In the genomic region with DNA sequence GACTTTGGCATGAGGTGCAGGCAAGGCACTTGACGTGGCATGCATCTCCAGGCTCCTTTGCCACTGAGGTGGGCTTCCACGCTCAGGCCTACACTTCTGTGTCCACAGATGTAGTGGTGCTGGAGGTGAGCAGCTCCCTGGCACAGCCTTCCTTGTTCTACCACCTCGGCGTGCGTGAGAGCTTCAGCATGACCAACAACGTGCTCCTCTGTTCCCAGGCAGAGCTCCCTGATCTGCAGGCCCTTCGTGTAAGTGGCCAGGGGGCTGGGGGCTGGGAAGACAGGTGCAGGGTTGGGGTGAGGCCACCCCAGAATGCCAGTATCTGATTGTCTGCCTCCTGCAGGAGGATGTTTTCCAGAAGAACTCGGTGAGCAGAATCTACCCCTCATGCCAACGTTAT, we compare ENCODE assay signal across 23 mouse cellular contexts. TPM values are rescaled to one million over a fixed set of nuclear protein-coding genes. Genes with fewer than 3 reads are reported as not detected.
DNase-seq lines count a peak whose midpoint lies in the region; ATAC-seq and TF ChIP-seq lines count a peak whose summit lies in the region.
"Had no signal": no experiment of that assay in that cellular context is flagged by ENCODE, and none has a peak within 500 bp of the region (broad histone marks: within the 10 kb centered on the region; RNA-seq: fewer than 3 reads in every experiment).

No protein-coding gene starts in this region.

- H3K9me3 ChIP-seq in heart, postnatal 0 days (replicated peaks; ENCODE audit: control insufficient read depth, low read length): no peaks in the 10 kb centered on the region
- no peaks in the 10 kb centered on the region for H3K9me3 ChIP-seq in lung, postnatal 0 days (ENCODE audit: low read length)
- H3K9me3 ChIP-seq in embryonic facial prominence, embryonic 10.5 days: no peaks in the 10 kb centered on the region
- H3K9me3 ChIP-seq: forebrain, embryonic 13.5 days; heart, embryonic 13.5 days; hindbrain, embryonic 10.5 days; intestine, embryonic 15.5 days had no signal

- intact Hi-C loops in heart, postnatal 36 days (cut with DNase I): no loop called here

- no peak for TF ChIP-seq CTCF in heart, postnatal 0 days (IDR thresholded peaks at IDR 0.05; ENCODE audit: low read depth)
- TF ChIP-seq CTCF in lung, postnatal 0 days (IDR thresholded peaks at IDR 0.05): no peak

- H3K4me2 ChIP-seq in heart, postnatal 0 days (ENCODE audit: low read depth, low read length): no peak overlapping the region
- peak overlapping the region; percentile 96; the same call in 1 of the 2 replicates for H3K4me2 ChIP-seq in lung, postnatal 0 days (replicated peaks; ENCODE audit: low read depth, low read length)
- H3K4me2 ChIP-seq: hindbrain, embryonic 14.5 days had no signal

- TF ChIP-seq EP300 in heart, postnatal 0 days (IDR thresholded peaks at IDR 0.05; ENCODE audit: low read depth): no peak
- TF ChIP-seq EP300 in lung, postnatal 0 days (IDR thresholded peaks at IDR 0.05): no peak

- 67% methylated on average over 9 of the region's 9 CpGs for WGBS in heart, postnatal 0 days
- 59% methylated on average over 9 of the region's 9 CpGs for WGBS in lung, postnatal 0 days
- 56% methylated on average over 9 of the region's 9 CpGs for WGBS in embryonic facial prominence, embryonic 10.5 days

- H3K27ac ChIP-seq in heart, postnatal 0 days (ENCODE audit: low read depth): peak overlapping the region; percentile 44; the same call in 1 of the 2 replicates
- peak overlapping the region; percentile 99; the same call in 1 of the 2 replicates for H3K27ac ChIP-seq in lung, postnatal 0 days (ENCODE audit: low read length)
- H3K27ac ChIP-seq in embryonic facial prominence, embryonic 10.5 days (replicated peaks): no peak overlapping the region
- H3K27ac ChIP-seq: forebrain, embryonic 13.5 days; hindbrain, embryonic 14.5 days; intestine, embryonic 15.5 days had no signal

- H3K4me1 ChIP-seq in heart, postnatal 0 days (ENCODE audit: control insufficient read depth, insufficient read depth): no peaks in the 10 kb centered on the region
- H3K4me1 ChIP-seq in lung, postnatal 0 days (ENCODE audit: insufficient read depth, low read depth, low read length): peaks cover 5% of the 10 kb centered on the region; the same call in 1 of the 2 replicates
- H3K4me1 ChIP-seq in embryonic facial prominence, embryonic 10.5 days: peaks cover 43% of the 10 kb centered on the region

- no peaks in the 10 kb centered on the region for H3K36me3 ChIP-seq in heart, postnatal 0 days (replicated peaks; ENCODE audit: control insufficient read depth, insufficient read depth, low read length)
- no peaks in the 10 kb centered on the region for H3K36me3 ChIP-seq in lung, postnatal 0 days (ENCODE audit: insufficient read depth, low read length)
- H3K36me3 ChIP-seq in embryonic facial prominence, embryonic 10.5 days (replicated peaks): no peaks in the 10 kb centered on the region
- H3K36me3 ChIP-seq: heart, embryonic 13.5 days; hindbrain, embryonic 10.5 days; intestine, embryonic 15.5 days had no signal

- ATAC-seq in heart, postnatal 0 days (ENCODE audit: insufficient read depth, low read depth): no peak
- no peak for ATAC-seq in lung, postnatal 0 days
- no peak for ATAC-seq in CD4-positive, CD25-positive, alpha-beta regulatory T cell, adult 4 months
- ATAC-seq: activated CD4-positive, CD25-positive, alpha-beta regulatory T cell, adult 4 months; forebrain, embryonic 13.5 days; forebrain, postnatal 0 days; Patski had no signal

- no peak overlapping the region for H3K4me3 ChIP-seq in heart, postnatal 0 days (ENCODE audit: low read depth, low read length)
- H3K4me3 ChIP-seq in lung, postnatal 0 days (ENCODE audit: low read depth, low read length): 0 out of 2 replicates have a peak overlapping the region, but pooled peaks have one; percentile 77
- H3K4me3 ChIP-seq in embryonic facial prominence, embryonic 10.5 days: 0 out of 2 replicates have a peak overlapping the region, but pooled peaks have one; percentile 5
- H3K4me3 ChIP-seq: forebrain, embryonic 13.5 days; hindbrain, embryonic 10.5 days had no signal

- no peak for DNase-seq in heart, postnatal 0 days (ENCODE audit: low spot score)
- DNase-seq in heart, postnatal 36 days: no peak
- DNase-seq in lung, postnatal 0 days (ENCODE audit: low spot score): no peak
- no peak for DNase-seq in lung, postnatal 14 days
- DNase-seq in embryonic facial prominence, embryonic 10.5 days (ENCODE audit: low spot score): no peak
- DNase-seq in cerebellum, adult 9-11 months: no peak
- DNase-seq: adrenal gland, postnatal 14 days; cerebellum, adult 11-12 months; cerebellum, adult 9-10 months; cerebellum, postnatal 36 days; forebrain, postnatal 0 days; gastrocnemius, postnatal 10 days; heart, postnatal 14 days had no signal

- H3K27me3 ChIP-seq in heart, postnatal 0 days (ENCODE audit: control insufficient read depth, insufficient read depth, low read length): peaks cover 19% of the 10 kb centered on the region; the same call in 1 of the 2 replicates
- H3K27me3 ChIP-seq in lung, postnatal 0 days (replicated peaks; ENCODE audit: insufficient read depth, low read length): no peaks in the 10 kb centered on the region
- peaks cover 90% of the 10 kb centered on the region for H3K27me3 ChIP-seq in embryonic facial prominence, embryonic 10.5 days (replicated peaks; ENCODE audit: low read depth, poor library complexity, severe bottlenecking)
- H3K27me3 ChIP-seq: Patski had no signal

- no peak overlapping the region for H3K9ac ChIP-seq in heart, postnatal 0 days (replicated peaks; ENCODE audit: low read depth, low read length)
- no peak overlapping the region for H3K9ac ChIP-seq in lung, postnatal 0 days (replicated peaks; ENCODE audit: low read depth)
- H3K9ac ChIP-seq: forebrain, embryonic 13.5 days; forebrain, postnatal 0 days; hindbrain, embryonic 14.5 days; intestine, embryonic 15.5 days had no signal

RNA-seq across cellular contexts. Expression of gene Map3k6, which starts 2.1 kb away (rescaled TPM):
- total RNA-seq in heart, postnatal 0 days (2014; rRNA removed; ENCODE audit: low replicate concordance): 13.8 and 14.8 TPM in 2 replicates
- 2.7 and 2.8 TPM in 2 replicates for polyA plus RNA-seq in heart, postnatal 0 days (2015; fragmentation: Nextera tagmentation; extraction: Ambion mirVana)
- 10 to 100 TPM; 15.5 to 20.1 TPM for total RNA-seq in heart, postnatal 36 days (2021)
- polyA plus RNA-seq in lung, postnatal 0 days (2015; fragmentation: Nextera tagmentation; extraction: Ambion mirVana): 7.8 and 18.7 TPM in 2 replicates
- polyA plus RNA-seq in embryonic facial prominence, embryonic 10.5 days (2016; fragmentation: Nextera tagmentation; extraction: Ambion mirVana): 1.7 and 1.8 TPM in 2 replicates
- under 1 TPM in 1 of 2 experiments, not detected in 1; 0.62 TPM for polyA plus RNA-seq in CD4-positive, CD25-positive, alpha-beta regulatory T cell, adult 4 months (2017; shearing (Covaris generic))

RNA-seq across cellular contexts. Expression of gene Sytl1, which starts 20.2 kb away (rescaled TPM):
- 3.6 and 3.7 TPM in 2 replicates for total RNA-seq in heart, postnatal 0 days (2014; rRNA removed; ENCODE audit: low replicate concordance)
- polyA plus RNA-seq in heart, postnatal 0 days (2015; fragmentation: Nextera tagmentation; extraction: Ambion mirVana): 0.79 and 0.84 TPM in 2 replicates
- 1 to 10 TPM in 1 of 2 experiments, under 1 TPM in 1; 0.50 to 1.5 TPM for total RNA-seq in heart, postnatal 36 days (2021)
- polyA plus RNA-seq in lung, postnatal 0 days (2015; fragmentation: Nextera tagmentation; extraction: Ambion mirVana): 3.1 and 3.3 TPM in 2 replicates
- 1.3 and 1.6 TPM in 2 replicates for polyA plus RNA-seq in embryonic facial prominence, embryonic 10.5 days (2016; fragmentation: Nextera tagmentation; extraction: Ambion mirVana)
- 10 to 100 TPM; 22.1 to 39.4 TPM for polyA plus RNA-seq in CD4-positive, CD25-positive, alpha-beta regulatory T cell, adult 4 months (2017; shearing (Covaris generic))
- total RNA-seq: forebrain, postnatal 0 days had no signal

RNA-seq across cellular contexts. Expression of gene Gpr3, which starts 30.4 kb away (rescaled TPM):
- not detected in 2 replicates for total RNA-seq in heart, postnatal 0 days (2014; rRNA removed; ENCODE audit: low replicate concordance)
- polyA plus RNA-seq in heart, postnatal 0 days (2015; fragmentation: Nextera tagmentation; extraction: Ambion mirVana): 0.15 and 0.21 TPM in 2 replicates
- total RNA-seq in heart, postnatal 36 days (2021): under 1 TPM in 1 of 2 experiments, not detected in 1; 0.16 TPM
- not detected in 2 replicates for polyA plus RNA-seq in lung, postnatal 0 days (2015; fragmentation: Nextera tagmentation; extraction: Ambion mirVana)
- polyA plus RNA-seq in embryonic facial prominence, embryonic 10.5 days (2016; fragmentation: Nextera tagmentation; extraction: Ambion mirVana): 0.11 and 0.57 TPM in 2 replicates
- not detected for polyA plus RNA-seq in CD4-positive, CD25-positive, alpha-beta regulatory T cell, adult 4 months (2017; shearing (Covaris generic))
- total RNA-seq: gastrocnemius, postnatal 10 days; gastrocnemius, postnatal 4 days; heart, adult 8-10 months had no signal
- polyA plus RNA-seq: activated CD4-positive, CD25-positive, alpha-beta regulatory T cell, adult 4 months had no signal

RNA-seq across cellular contexts. Expression of gene Cd164l2, which starts 30.8 kb away (rescaled TPM):
- not detected in 2 replicates for total RNA-seq in heart, postnatal 0 days (2014; rRNA removed; ENCODE audit: low replicate concordance)
- polyA plus RNA-seq in heart, postnatal 0 days (2015; fragmentation: Nextera tagmentation; extraction: Ambion mirVana): 0.23 and 0.33 TPM in 2 replicates
- under 1 TPM in 1 of 2 experiments, not detected in 1; 0.51 TPM for total RNA-seq in heart, postnatal 36 days (2021)
- 8.7 and 10.3 TPM in 2 replicates for polyA plus RNA-seq in lung, postnatal 0 days (2015; fragmentation: Nextera tagmentation; extraction: Ambion mirVana)
- polyA plus RNA-seq in embryonic facial prominence, embryonic 10.5 days (2016; fragmentation: Nextera tagmentation; extraction: Ambion mirVana): 3.0 and 5.2 TPM in 2 replicates
- polyA plus RNA-seq in CD4-positive, CD25-positive, alpha-beta regulatory T cell, adult 4 months (2017; shearing (Covaris generic)): under 1 TPM in 1 of 2 experiments, not detected in 1; 0.54 TPM
- total RNA-seq: gastrocnemius, postnatal 10 days; heart, adult 8-10 months; heart, postnatal 14 days had no signal
- polyA plus RNA-seq: activated CD4-positive, CD25-positive, alpha-beta regulatory T cell, adult 4 months had no signal

RNA-seq across cellular contexts. Expression of gene Tmem222, which starts 34.9 kb away (rescaled TPM):
- total RNA-seq in heart, postnatal 0 days (2014; rRNA removed; ENCODE audit: low replicate concordance): 58.8 and 103 TPM in 2 replicates
- 45.0 and 45.6 TPM in 2 replicates for polyA plus RNA-seq in heart, postnatal 0 days (2015; fragmentation: Nextera tagmentation; extraction: Ambion mirVana)
- 10 to 100 TPM; 30.6 to 30.7 TPM for total RNA-seq in heart, postnatal 36 days (2021)
- polyA plus RNA-seq in lung, postnatal 0 days (2015; fragmentation: Nextera tagmentation; extraction: Ambion mirVana): 47.2 and 58.1 TPM in 2 replicates
- polyA plus RNA-seq in embryonic facial prominence, embryonic 10.5 days (2016; fragmentation: Nextera tagmentation; extraction: Ambion mirVana): 81.4 and 86.7 TPM in 2 replicates
- polyA plus RNA-seq in CD4-positive, CD25-positive, alpha-beta regulatory T cell, adult 4 months (2017; shearing (Covaris generic)): 10 to 100 TPM; 83.4 to 93.2 TPM
